Mouse (Mus musculus) ES-E14 (cell line): ENCODE data around the gene Elavl1. TPM values are rescaled to one million over a fixed set of nuclear protein-coding genes. Genes with fewer than 3 reads are reported as not detected.
"Not testable (repeated sequence)": the region's sequence is repeated elsewhere in the genome, so short reads cannot be mapped to it uniquely, and the experiment has no call there.

ENCODE experiments used
- DNase-seq: peaks from one replicate; pipeline ENCODE4 v3.0.0-alpha.2; 2013; ENCODE audit warnings: low read depth, low spot score
- H3K27ac ChIP-seq: 2 replicates; pipeline ENCODE4 v1.5.1; 2012; ENCODE audit warnings: low read depth, mild to moderate bottlenecking, low read length, moderate library complexity, mixed read lengths; ENCODE audit not compliant: poor library complexity, insufficient read depth, severe bottlenecking
- H3K36me3 ChIP-seq: 2 replicates; pipeline ENCODE4 v1.6.1; 2012; ENCODE audit warnings: mild to moderate bottlenecking, low read length, moderate library complexity, mixed read lengths; ENCODE audit not compliant: control insufficient read depth, poor library complexity, insufficient read depth, severe bottlenecking
- H3K4me1 ChIP-seq, 2 experiments: fragments of 150-350 bp in 1 of 2; sonication (generic) in 1 of 2; 2 replicates each; pipeline ENCODE4 v1.6.1; 2012; ENCODE audit warnings: low read length in 2 of 2, mild to moderate bottlenecking in 1 of 2, mixed read lengths in 1 of 2; ENCODE audit not compliant: control insufficient read depth in 2 of 2, insufficient read depth in 2 of 2, poor library complexity in 1 of 2
- H3K4me3 ChIP-seq, 2 experiments: fragments of 150-350 bp in 1 of 2; sonication (generic) in 1 of 2; 2 replicates each; pipeline ENCODE4 v1.5.1; 2012; ENCODE audit warnings: low read length in 2 of 2, low read depth in 1 of 2, mild to moderate bottlenecking in 1 of 2, mixed read lengths in 1 of 2; ENCODE audit not compliant: insufficient read depth in 1 of 2, poor library complexity in 1 of 2, severe bottlenecking in 1 of 2
- H3K9ac ChIP-seq: 2 replicates; pipeline ENCODE4 v1.6.1; 2012; ENCODE audit warnings: low read depth, mild to moderate bottlenecking, low read length, mixed read lengths; ENCODE audit not compliant: poor library complexity, insufficient read depth, severe bottlenecking
- H3K9me3 ChIP-seq: fragments of 150-350 bp; sonication (generic); 2 replicates; pipeline ENCODE4 v1.6.1; 2012; ENCODE audit warnings: low read depth, mild to moderate bottlenecking, low read length; ENCODE audit not compliant: control insufficient read depth, insufficient read depth
- CHD2 ChIP-seq: IDR thresholded peaks from 2 replicates; pipeline ENCODE4 v1.6.1; 2014; ENCODE audit warnings: mild to moderate bottlenecking, low read depth, low read length, inconsistent platforms
- HCFC1 ChIP-seq: IDR thresholded peaks from 2 replicates; pipeline ENCODE4 v1.6.1; 2012; ENCODE audit warnings: low read length, inconsistent platforms, borderline replicate concordance; ENCODE audit not compliant: insufficient read depth
- MAFK ChIP-seq: IDR thresholded peaks from 2 replicates; pipeline ENCODE4 v1.6.1; 2014; ENCODE audit warnings: mild to moderate bottlenecking, low read depth, low read length, inconsistent platforms; ENCODE audit not compliant: insufficient read depth
- ZC3H11A ChIP-seq: IDR thresholded peaks from 2 replicates; pipeline ENCODE4 v1.6.1; 2012; ENCODE audit warnings: low read depth, mild to moderate bottlenecking, inconsistent platforms, low read length, borderline replicate concordance
- ZNF384 ChIP-seq: IDR thresholded peaks from 2 replicates; pipeline ENCODE4 v1.6.1; 2012; ENCODE audit warnings: low read depth, low read length, inconsistent platforms
- in situ Hi-C, 2 experiments: fragments of 600-800 bp; cut with MboI; formaldehyde crosslinking; loops; one replicate each; pipeline ENCODE4 v1.15.1; 2025; ENCODE audit warnings: low sequenced_read_pairs in 2 of 2, inconsistent platforms in 1 of 2; ENCODE audit not compliant: unreplicated experiment in 2 of 2
- total RNA-seq: library from RNA; depleted of rRNA; stranded (reverse); fragments of 300-350 nt; gene quantifications from 2 replicates; pipeline ENCODE4 v1.2.3, GENCODE M21; 2012

Gene Elavl1
- total RNA-seq, 1 experiment, result 73.6 TPM

- Histone ChIP-seq H3K36me3 (no peaks in the 10 kb centered on the region), H3K9ac (no peak overlapping the region), H3K9me3 (no peaks in the 10 kb centered on the region), H3K4me3 (no peak overlapping the region), H3K4me1 (peaks cover 2 to 23% of the 10 kb centered on the region in 2 experiments), H3K27ac (no peak overlapping the region)
- TF ChIP-seq MAFK (no peak), ZC3H11A (no peak), CHD2 (no peak), HCFC1 (no peak), ZNF384 (no peak)
- no peak for DNase-seq
- in situ Hi-C loops, result no loop called here
Observed at GRCm38 (mm10) chr8:4354516-4354915, 29.3 kb upstream of the Elavl1 start.

GRCm38 (mm10) chr8:4353741-4354140 lies 28.5 kb upstream of the Elavl1 start:
- in situ Hi-C loops, result no loop called here
- H3K4me3 ChIP-seq, result no peak overlapping the region
- H3K36me3 ChIP-seq, result no peaks in the 10 kb centered on the region
- peaks cover 4 to 25% of the 10 kb centered on the region in 2 experiments for H3K4me1 ChIP-seq
- H3K9me3 ChIP-seq, result no peaks in the 10 kb centered on the region
- DNase-seq, result no peak
- H3K9ac ChIP-seq, result no peak overlapping the region
- TF ChIP-seq ZC3H11A (no peak), CHD2 (no peak), ZNF384 (no peak), MAFK (no peak), HCFC1 (no peak)
- H3K27ac ChIP-seq, result no peak overlapping the region

GRCm38 (mm10) chr8:4352562-4352961 lies 27.3 kb upstream of the Elavl1 start:
- H3K9me3 ChIP-seq, DNase-seq, H3K4me3 ChIP-seq, H3K36me3 ChIP-seq, H3K9ac ChIP-seq, H3K27ac ChIP-seq, in situ Hi-C loops: not testable (repeated sequence)
- peaks cover 5 to 27% of the 10 kb centered on the region in 2 experiments for H3K4me1 ChIP-seq

GRCm38 (mm10) chr8:4350618-4351017 lies 25.4 kb upstream of the Elavl1 start:
- Histone ChIP-seq H3K9me3 (no peaks in the 10 kb centered on the region), H3K9ac (no peak overlapping the region), H3K27ac (no peak overlapping the region), H3K4me3 (no peak overlapping the region), H3K36me3 (no peaks in the 10 kb centered on the region), H3K4me1 (peaks cover 3 to 25% of the 10 kb centered on the region in 2 experiments; a peak in 3 of 4 replicates)
- in situ Hi-C loops, result no loop called here
- DNase-seq, result no peak
- TF ChIP-seq HCFC1 (no peak), ZC3H11A (no peak), ZNF384 (no peak), MAFK (no peak), CHD2 (no peak)

GRCm38 (mm10) chr8:4349335-4349734 lies 24.1 kb upstream of the Elavl1 start:
- Histone ChIP-seq H3K9me3 (no peaks in the 10 kb centered on the region), H3K27ac (no peak overlapping the region), H3K9ac (no peak overlapping the region), H3K4me1 (peaks cover 3 to 19% of the 10 kb centered on the region in 2 experiments; a peak in 2 of 4 replicates), H3K36me3 (no peaks in the 10 kb centered on the region), H3K4me3 (no peak overlapping the region)
- DNase-seq, result no peak
- no peak for TF ChIP-seq HCFC1
- no peak for TF ChIP-seq ZC3H11A
- no peak for TF ChIP-seq CHD2
- TF ChIP-seq MAFK, result no peak
- TF ChIP-seq ZNF384, result no peak
- in situ Hi-C loops, result no loop called here
